Mouse (Mus musculus) heart, adult 2 months (tissue): Measurements from ENCODE around the gene Asb5. TPM values are rescaled to one million over a fixed set of nuclear protein-coding genes. Genes with fewer than 3 reads are reported as not detected.

Experiments used
- DNase-seq, 2 experiments: peaks; one replicate each; pipeline ENCODE4 v3.0.0; 2021
- H3K27ac ChIP-seq: fragments of 200-600 bp; 2 replicates; pipeline ENCODE4 v1.8.1; 2022
- H3K27me3 ChIP-seq: fragments of 200-500 bp; 2 replicates; pipeline ENCODE4 v1.6.1; 2012; ENCODE audit warnings: mild to moderate bottlenecking, low read length, inconsistent platforms, mixed read lengths; ENCODE audit not compliant: control insufficient read depth, insufficient read depth
- H3K36me3 ChIP-seq: fragments of 200-500 bp; 2 replicates; pipeline ENCODE4 v1.6.1; 2012; ENCODE audit warnings: low read length, inconsistent platforms; ENCODE audit not compliant: control insufficient read depth, insufficient read depth
- H3K4me1 ChIP-seq: fragments of 200-500 bp; 2 replicates; pipeline ENCODE4 v1.6.1; 2011; ENCODE audit warnings: low read length; ENCODE audit not compliant: control insufficient read depth, insufficient read depth
- H3K4me3 ChIP-seq: fragments of 200-600 bp; 2 replicates; pipeline ENCODE4 v1.8.1; 2022
- H3K79me2 ChIP-seq: fragments of 200-500 bp; replicated peaks from 2 replicates; pipeline ENCODE4 v1.6.1; 2012; ENCODE audit warnings: mild to moderate bottlenecking, inconsistent platforms, low read length, moderate library complexity, mixed read lengths; ENCODE audit not compliant: control insufficient read depth, insufficient read depth
- H3K9ac ChIP-seq: fragments of 200-500 bp; 2 replicates; pipeline ENCODE4 v1.6.1; 2012; ENCODE audit warnings: low read depth, mild to moderate bottlenecking, control low read depth, inconsistent platforms, low read length, mixed read lengths
- CTCF ChIP-seq: fragments of 200-600 bp; IDR thresholded peaks from 2 replicates; pipeline ENCODE4 v1.8.1; 2022; ENCODE audit warnings: antibody characterized with exemption, mild to moderate bottlenecking, moderate library complexity
- EP300 ChIP-seq: fragments of 200-500 bp; IDR thresholded peaks from 2 replicates; pipeline ENCODE4 v1.6.1; 2011; ENCODE audit warnings: low read depth, low read length, control low read depth; ENCODE audit not compliant: insufficient read depth
- POLR2A ChIP-seq: fragments of 200-500 bp; IDR thresholded peaks from 2 replicates; pipeline ENCODE4 v1.6.1; 2011; ENCODE audit warnings: mild to moderate bottlenecking, low read depth, low read length, control low read depth; ENCODE audit not compliant: insufficient read depth
- WGBS: fragments of 180-500 bp; shearing (Covaris S2); methylation state at CpG from one replicate; pipeline ENCODE4 v1.1.7; 2018; 5-methylcytosine and 5-hydroxymethylcytosine counted together
- intact Hi-C: fragments of 180-260 bp; cut with DNase I; formaldehyde crosslinking; loops from one replicate; pipeline ENCODE4 v1.15.1; 2025
- polyA plus RNA-seq: library from polyadenylated mRNA; depleted of rRNA; stranded (reverse); fragments of >200 nt; gene quantifications from 2 replicates; pipeline ENCODE4 v1.2.3, GENCODE M21; 2012
- total RNA-seq, 2 experiments: library from RNA; stranded (reverse); gene quantifications; 2 replicates each; pipeline ENCODE4 v1.2.3; 2021

Asb5 gene
- total and polyA plus RNA-seq, 3 experiments = 18.6 to 25.4 (median 22.6) TPM

DNA sequence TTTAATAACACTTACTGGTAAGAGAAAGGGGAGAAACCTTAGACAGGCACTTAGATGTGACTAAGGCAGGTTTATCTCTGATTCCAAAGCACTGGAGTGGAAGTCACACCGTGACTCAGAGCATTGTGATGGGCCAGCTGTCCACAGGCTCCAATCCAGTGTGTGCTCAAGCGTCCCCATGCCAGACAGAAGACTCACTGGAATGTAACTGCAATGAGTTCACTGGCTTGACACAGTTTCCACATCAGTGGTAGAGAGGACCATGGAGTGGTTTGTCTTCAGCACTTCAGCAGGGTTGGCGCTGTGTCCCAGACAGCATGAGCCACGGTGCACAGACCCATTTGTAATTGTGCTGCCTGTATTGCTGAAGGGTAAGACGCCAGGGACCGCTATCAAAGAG is 19.0 kb downstream of the Asb5 start:
- intact Hi-C loops = no loop called here
- peak in 1 of 2 experiments; percentile 15 for DNase-seq
- 56% methylated on average over 6 of the region's 6 CpGs for WGBS
- H3K4me3 ChIP-seq = no peak overlapping the region
- no peak for TF ChIP-seq CTCF
- TF ChIP-seq EP300 = no peak
- no peak for TF ChIP-seq POLR2A
- no peak overlapping the region for H3K27ac ChIP-seq
- H3K4me1 ChIP-seq = no peaks in the 10 kb centered on the region
- H3K79me2 ChIP-seq = no peaks in the 10 kb centered on the region
- no peaks in the 10 kb centered on the region for H3K27me3 ChIP-seq
- no peak overlapping the region for H3K9ac ChIP-seq
- no peaks in the 10 kb centered on the region for H3K36me3 ChIP-seq

DNA sequence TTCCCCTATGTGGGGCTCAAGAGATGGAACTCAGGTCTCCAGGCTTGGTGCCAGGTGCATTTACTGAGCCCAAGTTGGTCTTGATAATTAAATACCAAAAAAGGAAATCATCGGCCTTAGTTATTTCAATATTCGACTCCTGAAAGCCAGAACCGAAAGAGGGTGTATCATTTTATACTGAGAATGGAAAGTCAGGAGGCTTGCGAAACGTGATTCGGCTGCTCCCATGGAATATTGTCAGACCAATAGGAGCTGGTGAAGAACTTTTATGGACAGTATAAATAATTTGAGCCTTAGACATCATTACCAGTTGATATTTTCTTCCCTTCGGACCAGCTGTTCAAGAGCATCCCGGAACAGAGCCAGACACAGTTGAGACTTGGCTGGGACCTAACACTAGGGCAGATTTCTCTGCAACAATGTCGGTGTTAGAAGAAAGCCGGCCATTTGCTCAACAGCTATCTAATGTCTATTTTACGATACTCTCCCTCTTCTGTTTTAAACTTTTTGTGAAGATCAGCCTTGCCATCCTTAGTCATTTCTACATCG is 20.7 kb downstream of the Asb5 start:
- no peaks in the 10 kb centered on the region for H3K27me3 ChIP-seq
- no peak overlapping the region for H3K9ac ChIP-seq
- no peak overlapping the region for H3K27ac ChIP-seq
- TF ChIP-seq CTCF = no peak
- no peaks in the 10 kb centered on the region for H3K4me1 ChIP-seq
- H3K36me3 ChIP-seq = no peaks in the 10 kb centered on the region
- H3K79me2 ChIP-seq = no peaks in the 10 kb centered on the region
- intact Hi-C loops = no loop called here
- no peak overlapping the region for H3K4me3 ChIP-seq
- DNase-seq = no peak
- 88% methylated on average over 12 of the region's 12 CpGs for whole genome bisulfite sequencing

DNA sequence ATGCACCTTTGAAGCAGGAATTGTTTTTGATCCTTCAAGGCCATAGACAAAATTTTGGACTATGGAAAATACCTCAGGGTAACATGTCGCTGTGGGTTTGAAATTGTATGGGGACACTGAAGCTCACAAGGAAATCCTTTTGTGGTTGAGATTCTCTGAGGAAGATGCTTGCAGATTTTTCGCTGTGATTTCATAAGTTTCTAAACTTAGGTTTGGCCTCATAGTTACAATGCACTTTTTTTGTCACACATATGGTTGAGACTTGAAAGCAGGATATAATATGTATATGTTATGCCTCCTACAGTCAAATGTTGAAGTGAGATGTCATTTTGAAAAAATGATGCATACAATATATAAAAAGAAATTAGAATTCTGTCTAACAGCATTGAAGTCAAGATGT is 25.5 kb downstream of the Asb5 start:
- Histone ChIP-seq H3K27me3 (no peaks in the 10 kb centered on the region), H3K36me3 (no peaks in the 10 kb centered on the region), H3K79me2 (no peaks in the 10 kb centered on the region), H3K4me3 (no peak overlapping the region), H3K4me1 (no peaks in the 10 kb centered on the region), H3K9ac (no peak overlapping the region), H3K27ac (no peak overlapping the region)
- 67% methylated on average over 2 of the region's 2 CpGs for WGBS
- intact Hi-C loops = no loop called here
- TF ChIP-seq POLR2A (no peak), CTCF (no peak), EP300 (no peak)
- DNase-seq = no peak

DNA sequence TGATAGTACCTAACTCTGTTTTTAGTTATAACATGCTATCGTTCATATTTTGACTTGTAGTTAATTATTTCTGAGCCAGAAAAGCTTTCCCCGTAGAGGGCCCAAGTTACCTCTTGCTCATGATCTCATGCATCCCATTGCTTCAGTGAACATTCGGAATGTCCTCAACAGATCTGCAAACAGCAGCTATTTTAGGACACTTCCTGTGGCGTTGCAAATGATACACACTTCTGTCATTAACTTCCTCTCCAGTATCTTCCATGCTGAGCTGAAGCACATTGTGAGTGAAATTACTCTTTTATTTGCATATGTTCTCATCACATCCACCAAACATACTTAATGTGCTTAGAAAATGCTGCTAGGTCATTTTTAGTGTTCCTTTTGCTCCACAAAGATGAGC is 32.8 kb downstream of the Asb5 start:
- intact Hi-C loops = no loop called here
- H3K27ac ChIP-seq = no peak overlapping the region

DNA sequence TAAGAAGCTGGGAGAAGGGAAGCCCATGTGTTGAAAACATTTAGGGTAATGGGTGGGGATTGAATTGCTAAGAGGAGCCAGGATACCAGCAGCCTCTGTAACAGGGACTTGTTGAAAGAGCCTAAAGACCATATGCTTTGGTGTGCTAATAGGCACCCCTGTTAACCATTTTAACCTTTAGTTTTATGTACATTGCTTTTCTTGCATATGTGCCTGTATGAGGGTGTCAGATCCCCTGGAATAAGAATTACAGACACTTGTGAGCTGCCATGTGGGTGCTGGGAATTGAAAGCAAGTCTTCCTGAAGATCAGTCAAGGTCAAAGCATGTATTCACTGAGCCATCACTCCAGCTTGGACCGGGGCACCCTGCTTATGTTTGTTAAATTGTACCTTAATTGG is 35.8 kb downstream of the Asb5 start:
- Histone ChIP-seq H3K27me3 (no peaks in the 10 kb centered on the region), H3K36me3 (no peaks in the 10 kb centered on the region), H3K27ac (no peak overlapping the region), H3K9ac (no peak overlapping the region), H3K4me3 (no peak overlapping the region), H3K4me1 (no peaks in the 10 kb centered on the region), H3K79me2 (no peaks in the 10 kb centered on the region)
- no peak for DNase-seq
- TF ChIP-seq EP300 (no peak), CTCF (no peak), POLR2A (no peak)
- intact Hi-C loops = no loop called here
- 94% methylated on average over 1 of the region's 1 CpGs for WGBS

More for the DNA sequence above, 32.8 kb downstream of the Asb5 start:
- H3K36me3 ChIP-seq = no peaks in the 10 kb centered on the region
- H3K27me3 ChIP-seq = no peaks in the 10 kb centered on the region
- DNase-seq = no peak
- TF ChIP-seq CTCF (no peak), POLR2A (no peak), EP300 (no peak)
- H3K79me2 ChIP-seq = no peaks in the 10 kb centered on the region
- WGBS = 20% methylated on average over 4 of the region's 4 CpGs
- H3K9ac ChIP-seq = no peak overlapping the region
- H3K4me1 ChIP-seq = no peaks in the 10 kb centered on the region
- no peak overlapping the region for H3K4me3 ChIP-seq

DNA sequence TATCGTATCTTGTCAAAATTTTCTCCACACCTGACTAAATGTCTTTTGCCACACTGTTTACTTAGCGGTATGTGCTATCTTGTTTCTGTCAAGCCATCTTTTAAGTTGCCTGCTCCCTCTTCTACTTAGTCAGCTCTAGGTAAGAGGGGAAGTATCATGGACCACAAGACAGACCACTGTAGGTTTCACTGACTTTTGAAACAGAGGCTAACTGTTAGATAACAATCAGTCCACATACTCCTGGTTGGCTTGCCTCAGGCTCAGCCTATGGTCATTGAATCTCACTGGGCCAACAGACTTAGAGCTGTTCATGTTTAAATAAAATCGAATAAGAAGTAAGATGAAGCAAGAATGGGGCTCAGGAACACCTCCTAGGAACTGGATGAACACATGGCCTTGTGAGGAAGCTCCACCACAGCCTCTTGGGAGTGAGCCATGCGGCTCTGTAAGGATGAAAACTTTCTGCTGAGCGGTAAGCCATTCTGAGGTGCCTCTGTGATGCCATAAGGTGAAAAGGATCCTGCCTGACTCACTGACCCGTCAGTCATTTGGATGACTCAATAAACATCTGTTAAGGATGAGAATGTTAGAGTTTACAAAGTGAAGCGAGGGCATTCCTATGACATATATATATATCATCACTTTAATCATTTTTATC is 36.4 kb downstream of the Asb5 start:
- whole genome bisulfite sequencing = 85% methylated on average over 7 of the region's 7 CpGs
- Histone ChIP-seq H3K27me3 (no peaks in the 10 kb centered on the region), H3K79me2 (no peaks in the 10 kb centered on the region), H3K4me3 (no peak overlapping the region), H3K36me3 (no peaks in the 10 kb centered on the region), H3K4me1 (no peaks in the 10 kb centered on the region), H3K9ac (no peak overlapping the region), H3K27ac (no peak overlapping the region)
- TF ChIP-seq CTCF (no peak), EP300 (no peak)
- no peak for DNase-seq
- intact Hi-C loops = no loop called here
